ENCODE assay signal across 8 mouse cellular contexts in the genomic region with DNA sequence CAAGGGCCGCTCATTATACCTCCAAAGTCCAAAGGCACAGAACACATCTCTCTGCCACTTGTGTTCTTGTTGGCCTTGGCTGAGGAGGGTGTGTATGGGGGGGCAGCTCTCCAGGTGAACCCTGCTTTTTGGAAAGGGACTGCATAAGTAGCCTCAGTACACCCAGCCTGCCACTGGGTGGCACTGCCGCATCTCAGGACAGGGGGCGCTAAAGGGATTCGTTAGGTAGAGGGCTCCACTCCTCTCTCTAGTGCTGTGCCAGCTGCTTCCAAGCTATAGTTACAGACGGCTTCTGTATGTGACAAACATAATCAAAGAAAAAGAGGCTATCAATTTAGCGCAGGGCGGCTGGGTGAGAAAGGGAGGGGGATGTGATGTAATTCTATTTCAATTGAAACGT. TPM values are rescaled to one million over a fixed set of nuclear protein-coding genes. Genes with fewer than 3 reads are reported as not detected.
DNase-seq lines count a peak whose midpoint lies in the region; ATAC-seq lines count a peak whose summit lies in the region.

No protein-coding gene starts in this region.

- no peak overlapping the region for H3K27ac ChIP-seq in intestine, embryonic 14.5 days (ENCODE audit: low read depth)

- H3K4me2 ChIP-seq in intestine, embryonic 14.5 days (ENCODE audit: low read length): no peak overlapping the region

- H3K4me1 ChIP-seq in intestine, embryonic 14.5 days (replicated peaks; ENCODE audit: control insufficient read depth, insufficient read depth, low read length): no peaks in the 10 kb centered on the region; the same call in 1 of the 2 replicates

- WGBS in intestine, embryonic 14.5 days: 2% methylated on average over 8 of the region's 8 CpGs

- no peaks in the 10 kb centered on the region for H3K9me3 ChIP-seq in intestine, embryonic 14.5 days (ENCODE audit: control insufficient read depth, low read length)

- H3K9ac ChIP-seq in intestine, embryonic 14.5 days (ENCODE audit: low read length): no peak overlapping the region

- 0 out of 2 replicates have a peak, but pooled peaks cover 8% of the 10 kb centered on the region for H3K27me3 ChIP-seq in intestine, embryonic 14.5 days (replicated peaks; ENCODE audit: control insufficient read depth, insufficient read depth, low read length)

- peak; percentile 31; the same call in 1 of the 2 replicates for ATAC-seq in intestine, embryonic 14.5 days (replicated peaks; ENCODE audit: low FRiP score, low TSS enrichment, low read depth)

- no peaks in the 10 kb centered on the region for H3K36me3 ChIP-seq in intestine, embryonic 14.5 days (ENCODE audit: control insufficient read depth, insufficient read depth, low read length)

- DNase-seq in adrenal gland, adult (ENCODE audit: inconsistent age in 2 of 2, low spot score in 1 of 2): peak; percentile 85 to 94
- peak; percentile 95 for DNase-seq in embryo, embryonic 10 days (ENCODE audit: low spot score)
- peak; percentile 59 for DNase-seq in gastrocnemius, postnatal 25 days
- DNase-seq in intestine, embryonic 14.5 days (ENCODE audit: low spot score): peak; percentile 93
- peak; percentile 77 to 86 for DNase-seq in left cerebral cortex, postnatal 10 days (ENCODE audit: extremely low spot score in 1 of 2, low spot score in 2 of 2)
- DNase-seq in mesoderm, embryonic 11.5 days (ENCODE audit: low read depth, low spot score): peak; percentile 87
- DNase-seq in right cerebral cortex, postnatal 25 days: peak; percentile 83
- DNase-seq in urinary bladder, postnatal 25 days (ENCODE audit: low spot score): peak; percentile 79

- intact Hi-C loops in left cerebral cortex, postnatal 10 days (cut with DNase I): loop anchor here (2.0 kb wide), 1 partner anchor 162 kb away; no protein-coding TSS in a partner anchor

- H3K4me3 ChIP-seq in intestine, embryonic 14.5 days (ENCODE audit: low read depth, low read length): no peak overlapping the region

RNA-seq across cellular contexts. Expression of a gene that starts 16.9 kb away (rescaled TPM):
- not detected for total RNA-seq in gastrocnemius, postnatal 25 days (2021)
- polyA plus RNA-seq in intestine, embryonic 14.5 days (2014; fragmentation: Nextera tagmentation; extraction: Ambion mirVana): not detected in 2 replicates
- total RNA-seq in left cerebral cortex, postnatal 10 days (2021): not detected

RNA-seq across cellular contexts. Expression of a gene that starts 28.3 kb away (rescaled TPM):
- total RNA-seq in gastrocnemius, postnatal 25 days (2021): 1,000 to 10,000 TPM; 2,264 to 2,912 TPM
- polyA plus RNA-seq in intestine, embryonic 14.5 days (2014; fragmentation: Nextera tagmentation; extraction: Ambion mirVana): 1.6 and 2.0 TPM in 2 replicates
- 1 to 10 TPM; 1.5 to 2.0 TPM for total RNA-seq in left cerebral cortex, postnatal 10 days (2021)

RNA-seq across cellular contexts. Expression of a gene that starts 56.9 kb away (rescaled TPM):
- total RNA-seq in gastrocnemius, postnatal 25 days (2021): 10 to 100 TPM; 31.4 to 32.3 TPM
- polyA plus RNA-seq in intestine, embryonic 14.5 days (2014; fragmentation: Nextera tagmentation; extraction: Ambion mirVana): 29.4 and 29.7 TPM in 2 replicates
- total RNA-seq in left cerebral cortex, postnatal 10 days (2021): 10 to 100 TPM; 31.8 to 33.3 TPM

Comparison
In these comparisons a context has a peak if more than half of its experiments do, and no peak if none do; other contexts are left out.
1. RNA of a gene that starts 28.3 kb away (total RNA-seq): 2,264 to 2,912 TPM in gastrocnemius, postnatal 25 days; 1.5 to 2.0 TPM in left cerebral cortex, postnatal 10 days; every median in the first group is over 100 times any median in the second.
2. Peak in every context shown above with its lines, with median percentiles within 50 percentile points of each other: DNase-seq.